Mouse (Mus musculus): ENCODE measurements around the gene Akap6. TPM values are rescaled to one million over a fixed set of nuclear protein-coding genes. Genes with fewer than 3 reads are reported as not detected.

Akap6 gene
- polyA plus RNA-seq, 2 experiments: under 0.01 to 0.01 TPM

GRCm38 (mm10) chr12:52832230-52832629 lies 133.0 kb downstream of the Akap6 start:
- no peak for ATAC-seq (ENCODE audit: insufficient read depth)
- no peak overlapping the region for H3K4me2 ChIP-seq (ENCODE audit: low read depth)
- peak; percentile 22 to 42 (median 40) for DNase-seq (ENCODE audit: low read depth in 3 of 3, low spot score in 3 of 3)

GRCm38 (mm10) chr12:52833141-52833540 lies 134.0 kb downstream of the Akap6 start:
- H3K4me1 ChIP-seq (replicated peaks; ENCODE audit: control insufficient read depth in 2 of 2, insufficient read depth in 2 of 2, low read length in 1 of 2): peaks cover 0 to 6% of the 10 kb centered on the region in 2 experiments; a peak in 1 of 4 replicates
- DNase-seq (ENCODE audit: low read depth in 3 of 3, low spot score in 3 of 3): no peak
- H3K36me3 ChIP-seq (replicated peaks; ENCODE audit: control insufficient read depth, insufficient read depth, low read depth): no peaks in the 10 kb centered on the region
- no peak for ATAC-seq (ENCODE audit: insufficient read depth)
- TF ChIP-seq CTCF (IDR thresholded peaks at IDR 0.05; ENCODE audit: low read depth) (no peak), EP300 (IDR thresholded peaks at IDR 0.05; ENCODE audit: low read depth) (no peak)
- H3K27ac ChIP-seq: no peak overlapping the region
- no peaks in the 10 kb centered on the region for H3K9me3 ChIP-seq (ENCODE audit: control insufficient read depth, low read length)
- WGBS (ENCODE audit: insufficient replicate concordance): 39% methylated on average over 6 of the region's 6 CpGs
- H3K4me2 ChIP-seq (ENCODE audit: low read depth): no peak overlapping the region
- no peaks in the 10 kb centered on the region for H3K27me3 ChIP-seq (ENCODE audit: control insufficient read depth, insufficient read depth, low read length)
- no peak overlapping the region for H3K9ac ChIP-seq (replicated peaks)
- H3K4me3 ChIP-seq (ENCODE audit: insufficient read depth in 1 of 2, low read depth in 2 of 2, low read length in 2 of 2): no peak overlapping the region

More at GRCm38 (mm10) chr12:52832230-52832629, 133.0 kb downstream of the Akap6 start:
- no peak overlapping the region for H3K9ac ChIP-seq (replicated peaks)
- no peaks in the 10 kb centered on the region for H3K36me3 ChIP-seq (replicated peaks; ENCODE audit: control insufficient read depth, insufficient read depth, low read depth)
- H3K27me3 ChIP-seq (ENCODE audit: control insufficient read depth, insufficient read depth, low read length): no peaks in the 10 kb centered on the region
- TF ChIP-seq CTCF (IDR thresholded peaks at IDR 0.05; ENCODE audit: low read depth): peak; percentile 76
- TF ChIP-seq EP300 (IDR thresholded peaks at IDR 0.05; ENCODE audit: low read depth): no peak
- H3K4me1 ChIP-seq (replicated peaks; ENCODE audit: control insufficient read depth in 2 of 2, insufficient read depth in 2 of 2, low read length in 1 of 2): peaks cover 0 to 6% of the 10 kb centered on the region in 2 experiments; a peak in 1 of 4 replicates
- no peak overlapping the region for H3K4me3 ChIP-seq (ENCODE audit: insufficient read depth in 1 of 2, low read depth in 2 of 2, low read length in 2 of 2)
- H3K9me3 ChIP-seq (ENCODE audit: control insufficient read depth, low read length): no peaks in the 10 kb centered on the region
- no peak overlapping the region for H3K27ac ChIP-seq
- WGBS (ENCODE audit: insufficient replicate concordance): 2% methylated on average over 4 of the region's 4 CpGs

- DNase-seq (ENCODE audit: low read depth in 3 of 3, low spot score in 3 of 3) (no peak), ATAC-seq (ENCODE audit: insufficient read depth) (no peak)
- TF ChIP-seq EP300 (IDR thresholded peaks at IDR 0.05; ENCODE audit: low read depth): no peak
- no peak for TF ChIP-seq CTCF (IDR thresholded peaks at IDR 0.05; ENCODE audit: low read depth)
- peaks cover 0 to 6% of the 10 kb centered on the region in 2 experiments; a peak in 1 of 4 replicates for H3K4me1 ChIP-seq (replicated peaks; ENCODE audit: control insufficient read depth in 2 of 2, insufficient read depth in 2 of 2, low read length in 1 of 2)
- H3K27ac ChIP-seq: no peak overlapping the region
- H3K9ac ChIP-seq (replicated peaks): no peak overlapping the region
- H3K4me2 ChIP-seq (ENCODE audit: low read depth): no peak overlapping the region
- H3K9me3 ChIP-seq (ENCODE audit: control insufficient read depth, low read length): no peaks in the 10 kb centered on the region
- no peaks in the 10 kb centered on the region for H3K27me3 ChIP-seq (ENCODE audit: control insufficient read depth, insufficient read depth, low read length)
- WGBS (ENCODE audit: insufficient replicate concordance): 46% methylated on average over 10 of the region's 10 CpGs
- H3K36me3 ChIP-seq (replicated peaks; ENCODE audit: control insufficient read depth, insufficient read depth, low read depth): no peaks in the 10 kb centered on the region
- H3K4me3 ChIP-seq (ENCODE audit: insufficient read depth in 1 of 2, low read depth in 2 of 2, low read length in 2 of 2): no peak overlapping the region
These were observed 134.9 kb downstream of the Akap6 start for GRCm38 (mm10) chr12:52834074-52834473.

- Histone ChIP-seq H3K27me3 (ENCODE audit: control insufficient read depth, insufficient read depth, low read length) (no peaks in the 10 kb centered on the region), H3K4me3 (ENCODE audit: insufficient read depth in 1 of 2, low read depth in 2 of 2, low read length in 2 of 2) (no peak overlapping the region), H3K27ac (no peak overlapping the region), H3K9ac (replicated peaks) (no peak overlapping the region), H3K4me1 (replicated peaks; ENCODE audit: control insufficient read depth in 2 of 2, insufficient read depth in 2 of 2, low read length in 1 of 2) (peaks cover 0 to 6% of the 10 kb centered on the region in 2 experiments; a peak in 1 of 4 replicates), H3K9me3 (ENCODE audit: control insufficient read depth, low read length) (no peaks in the 10 kb centered on the region), H3K4me2 (ENCODE audit: low read depth) (no peak overlapping the region), H3K36me3 (replicated peaks; ENCODE audit: control insufficient read depth, insufficient read depth, low read depth) (no peaks in the 10 kb centered on the region)
- WGBS (ENCODE audit: insufficient replicate concordance): 64% methylated on average over 6 of the region's 6 CpGs
- ATAC-seq (ENCODE audit: insufficient read depth): no peak
- TF ChIP-seq EP300 (IDR thresholded peaks at IDR 0.05; ENCODE audit: low read depth): no peak
- no peak for TF ChIP-seq CTCF (IDR thresholded peaks at IDR 0.05; ENCODE audit: low read depth)
- DNase-seq (ENCODE audit: low read depth in 3 of 3, low spot score in 3 of 3): no peak
These were observed 135.6 kb downstream of the Akap6 start for GRCm38 (mm10) chr12:52834781-52835279.

- WGBS (ENCODE audit: insufficient replicate concordance): 53% methylated on average over 6 of the region's 6 CpGs
- TF ChIP-seq CTCF (IDR thresholded peaks at IDR 0.05; ENCODE audit: low read depth) (no peak), EP300 (IDR thresholded peaks at IDR 0.05; ENCODE audit: low read depth) (no peak)
- DNase-seq (ENCODE audit: low read depth in 3 of 3, low spot score in 3 of 3): no peak
These were observed 136.1 kb downstream of the Akap6 start for GRCm38 (mm10) chr12:52835291-52835742.

More at GRCm38 (mm10) chr12:52835291-52835742, 136.1 kb downstream of the Akap6 start:
- no peak for ATAC-seq (ENCODE audit: insufficient read depth)
- peaks cover 0 to 6% of the 10 kb centered on the region in 2 experiments; a peak in 1 of 4 replicates for H3K4me1 ChIP-seq (replicated peaks; ENCODE audit: control insufficient read depth in 2 of 2, insufficient read depth in 2 of 2, low read length in 1 of 2)
- no peak overlapping the region for H3K4me2 ChIP-seq (ENCODE audit: low read depth)
- H3K27ac ChIP-seq: no peak overlapping the region
- H3K27me3 ChIP-seq (ENCODE audit: control insufficient read depth, insufficient read depth, low read length): no peaks in the 10 kb centered on the region
- H3K9me3 ChIP-seq (ENCODE audit: control insufficient read depth, low read length): no peaks in the 10 kb centered on the region
- no peak overlapping the region for H3K9ac ChIP-seq (replicated peaks)
- H3K4me3 ChIP-seq (ENCODE audit: insufficient read depth in 1 of 2, low read depth in 2 of 2, low read length in 2 of 2): no peak overlapping the region
- H3K36me3 ChIP-seq (replicated peaks; ENCODE audit: control insufficient read depth, insufficient read depth, low read depth): no peaks in the 10 kb centered on the region
